Mouse (Mus musculus) MEL (cell line): ENCODE data around the gene Gak. TPM values are rescaled to one million over a fixed set of nuclear protein-coding genes. Genes with fewer than 3 reads are reported as not detected.

ENCODE experiments used
- DNase-seq: peaks from one replicate; pipeline ENCODE4 v3.0.0; 2011; ENCODE audit warnings: low read depth, low spot score
- H3K27ac ChIP-seq: 2 replicates; pipeline ENCODE4 v1.5.1; 2012; ENCODE audit warnings: low read depth, mild to moderate bottlenecking, control low read depth, low read length, moderate library complexity; ENCODE audit not compliant: control insufficient read depth
- H3K27me3 ChIP-seq, 2 experiments: fragments of 150-350 bp in 1 of 2; sonication (generic) in 1 of 2; 2 replicates each; pipeline ENCODE4 v1.6.1; 2012; ENCODE audit warnings: low read length in 2 of 2, mild to moderate bottlenecking in 2 of 2, improper control_type of control experiment in 1 of 2, moderate library complexity in 1 of 2; ENCODE audit not compliant: insufficient read depth in 2 of 2, control insufficient read depth in 1 of 2
- H3K36me3 ChIP-seq, 2 experiments: 2 replicates each; pipeline ENCODE4 v1.6.1; 2012 to 2014; ENCODE audit warnings: low read length in 2 of 2, improper control_type of control experiment in 1 of 2, inconsistent platforms in 1 of 2, mild to moderate bottlenecking in 1 of 2; ENCODE audit not compliant: insufficient read depth in 2 of 2, control insufficient read depth in 1 of 2
- H3K4me1 ChIP-seq, 2 experiments: fragments of 150-350 bp in 1 of 2; sonication (generic) in 1 of 2; 2 replicates each; pipeline ENCODE4 v1.6.1; 2012; ENCODE audit warnings: low read length in 2 of 2, improper control_type of control experiment in 1 of 2, mild to moderate bottlenecking in 1 of 2; ENCODE audit not compliant: insufficient read depth in 2 of 2, control insufficient read depth in 1 of 2
- H3K4me3 ChIP-seq, 2 experiments: fragments of 150-350 bp in 1 of 2; sonication (generic) in 1 of 2; 2 replicates each; pipeline ENCODE4 v1.5.1; 2012; ENCODE audit warnings: low read depth in 2 of 2, low read length in 2 of 2, mild to moderate bottlenecking in 2 of 2, moderate library complexity in 2 of 2, control low read depth in 1 of 2, improper control_type of control experiment in 1 of 2; ENCODE audit not compliant: control insufficient read depth in 1 of 2, insufficient read depth in 1 of 2
- H3K79me2 ChIP-seq: 2 replicates; pipeline ENCODE4 v1.6.1; 2012; ENCODE audit warnings: mild to moderate bottlenecking, low read length, moderate library complexity; ENCODE audit not compliant: control insufficient read depth, poor library complexity, insufficient read depth
- H3K9ac ChIP-seq: 2 replicates; pipeline ENCODE4 v1.6.1; 2012; ENCODE audit warnings: low read depth, mild to moderate bottlenecking, control low read depth, low read length, moderate library complexity; ENCODE audit not compliant: control insufficient read depth, poor library complexity, severe bottlenecking
- H3K9me3 ChIP-seq: fragments of 150-350 bp; sonication (generic); replicated peaks from 2 replicates; pipeline ENCODE4 v1.6.1; 2012; ENCODE audit warnings: mild to moderate bottlenecking, low read length, improper control_type of control experiment, moderate library complexity; ENCODE audit not compliant: insufficient read depth
- BHLHE40 ChIP-seq: IDR thresholded peaks from 2 replicates; pipeline ENCODE4 v1.6.1; 2012; ENCODE audit warnings: low read depth, mild to moderate bottlenecking, inconsistent platforms, low read length, improper control_type of control experiment, borderline replicate concordance
- CHD2 ChIP-seq: IDR thresholded peaks from 2 replicates; pipeline ENCODE4 v1.6.1; 2011; ENCODE audit warnings: low read length, improper control_type of control experiment
- E2F4 ChIP-seq: IDR thresholded peaks from 2 replicates; pipeline ENCODE4 v1.6.1; 2011; ENCODE audit warnings: low read depth, low read length, improper control_type of control experiment, borderline replicate concordance
- ELF1 ChIP-seq: IDR thresholded peaks from 2 replicates; pipeline ENCODE4 v1.6.1; 2014; ENCODE audit warnings: low read depth, mild to moderate bottlenecking, inconsistent platforms, low read length, improper control_type of control experiment, moderate library complexity
- EP300 ChIP-seq, 2 experiments: IDR thresholded peaks; 2 replicates each; pipeline ENCODE4 v1.6.1; 2011; ENCODE audit warnings: improper control_type of control experiment in 2 of 2, low read length in 2 of 2, low read depth in 1 of 2, mild to moderate bottlenecking in 1 of 2
- ETS1 ChIP-seq: IDR thresholded peaks from 2 replicates; pipeline ENCODE4 v1.6.1; 2012; ENCODE audit warnings: low read depth, mild to moderate bottlenecking, inconsistent platforms, low read length, improper control_type of control experiment, moderate library complexity
- GABPA ChIP-seq: IDR thresholded peaks from 2 replicates; pipeline ENCODE4 v1.6.1; 2012; ENCODE audit warnings: low read depth, mild to moderate bottlenecking, inconsistent platforms, low read length, improper control_type of control experiment, moderate library complexity
- GATA1 ChIP-seq: IDR thresholded peaks from 2 replicates; pipeline ENCODE4 v1.6.1; 2011; ENCODE audit warnings: low read depth, low read length, improper control_type of control experiment
- JUND ChIP-seq: IDR thresholded peaks from 2 replicates; pipeline ENCODE4 v1.6.1; 2011; ENCODE audit warnings: low read depth, mild to moderate bottlenecking, improper control_type of control experiment, low read length
- KAT2A ChIP-seq: conservative IDR thresholded peaks from 2 replicates; pipeline ENCODE4 v1.6.1; 2012; ENCODE audit warnings: low read depth, low read length, improper control_type of control experiment, inconsistent platforms
- MAFK ChIP-seq: IDR thresholded peaks from 2 replicates; pipeline ENCODE4 v1.6.1; 2011; ENCODE audit warnings: low read depth, mild to moderate bottlenecking, low read length, improper control_type of control experiment, borderline replicate concordance
- MAZ ChIP-seq: IDR thresholded peaks from 2 replicates; pipeline ENCODE4 v1.6.1; 2012; ENCODE audit warnings: low read depth, mild to moderate bottlenecking, inconsistent platforms, low read length, improper control_type of control experiment
- MXI1 ChIP-seq: IDR thresholded peaks from 2 replicates; pipeline ENCODE4 v1.6.1; 2011; ENCODE audit warnings: mild to moderate bottlenecking, low read depth, low read length, improper control_type of control experiment
- MYB ChIP-seq: IDR thresholded peaks from 2 replicates; pipeline ENCODE4 v1.6.1; 2011; ENCODE audit warnings: mild to moderate bottlenecking, low read depth, low read length, improper control_type of control experiment
- MYC ChIP-seq: IDR thresholded peaks from 2 replicates; pipeline ENCODE4 v1.6.1; 2011; ENCODE audit warnings: low read depth, mild to moderate bottlenecking, low read length, improper control_type of control experiment, moderate library complexity
- NRF1 ChIP-seq: IDR thresholded peaks from 2 replicates; pipeline ENCODE4 v1.6.1; 2014; ENCODE audit warnings: low read depth, mild to moderate bottlenecking, inconsistent platforms, low read length, improper control_type of control experiment, moderate library complexity; ENCODE audit not compliant: poor library complexity, insufficient read depth, severe bottlenecking
- POLR2A ChIP-seq, 2 experiments: IDR thresholded peaks; 2 replicates each; pipeline ENCODE4 v1.6.1; 2011 to 2012; ENCODE audit warnings: low read length in 2 of 2, mild to moderate bottlenecking in 2 of 2, control low read depth in 1 of 2, improper control_type of control experiment in 1 of 2, low read depth in 1 of 2, moderate library complexity in 1 of 2; ENCODE audit not compliant: control insufficient read depth in 1 of 2, insufficient read depth in 1 of 2, poor library complexity in 1 of 2
- POLR2AphosphoS2 ChIP-seq: IDR thresholded peaks from 2 replicates; pipeline ENCODE4 v1.6.1; 2011; ENCODE audit warnings: low read length, improper control_type of control experiment
- POLR2AphosphoS5 ChIP-seq: IDR thresholded peaks from 2 replicates; pipeline ENCODE4 v1.6.1; 2012; ENCODE audit warnings: low read depth, borderline replicate concordance, mild to moderate bottlenecking, inconsistent platforms, low read length, moderate library complexity, mixed read lengths
- RAD21 ChIP-seq: IDR thresholded peaks from 2 replicates; pipeline ENCODE4 v1.6.1; 2011; ENCODE audit warnings: mild to moderate bottlenecking, low read depth, low read length, improper control_type of control experiment
- SIN3A ChIP-seq: IDR thresholded peaks from 2 replicates; pipeline ENCODE4 v1.6.1; 2012; ENCODE audit warnings: low read length, improper control_type of control experiment, inconsistent platforms
- TCF12 ChIP-seq: IDR thresholded peaks from 2 replicates; pipeline ENCODE4 v1.6.1; 2014; ENCODE audit warnings: low read depth, mild to moderate bottlenecking, inconsistent platforms, low read length, improper control_type of control experiment, moderate library complexity
- UBTF ChIP-seq: IDR thresholded peaks from 2 replicates; pipeline ENCODE4 v1.6.1; 2012; ENCODE audit warnings: low read depth, mild to moderate bottlenecking, inconsistent platforms, low read length, improper control_type of control experiment, moderate library complexity, borderline replicate concordance; ENCODE audit not compliant: insufficient read depth
- USF1 ChIP-seq: IDR thresholded peaks from 2 replicates; pipeline ENCODE4 v1.6.1; 2014; ENCODE audit warnings: low read depth, mild to moderate bottlenecking, inconsistent platforms, low read length, improper control_type of control experiment, moderate library complexity
- USF2 ChIP-seq, 2 experiments: IDR thresholded peaks; 2 replicates each; pipeline ENCODE4 v1.6.1; 2011 to 2012; ENCODE audit warnings: improper control_type of control experiment in 2 of 2, low read length in 2 of 2, borderline replicate concordance in 1 of 2, inconsistent platforms in 1 of 2, low read depth in 1 of 2, mild to moderate bottlenecking in 1 of 2; ENCODE audit not compliant: insufficient read depth in 1 of 2
- ZC3H11A ChIP-seq: IDR thresholded peaks from 2 replicates; pipeline ENCODE4 v1.6.1; 2012; ENCODE audit warnings: low read depth, mild to moderate bottlenecking, inconsistent platforms, low read length, improper control_type of control experiment
- ZKSCAN1 ChIP-seq: IDR thresholded peaks from 2 replicates; pipeline ENCODE4 v1.6.1; 2012; ENCODE audit warnings: low read depth, mild to moderate bottlenecking, inconsistent platforms, low read length, improper control_type of control experiment, moderate library complexity
- ZNF384 ChIP-seq: IDR thresholded peaks from 2 replicates; pipeline ENCODE4 v1.6.1; 2012; ENCODE audit warnings: low read depth, mild to moderate bottlenecking, inconsistent platforms, low read length, improper control_type of control experiment
- polyA plus RNA-seq, 2 experiments: library from polyadenylated mRNA; stranded (reverse) in 1 of 2; unstranded in 1 of 2; fragments of >175 nt in 1 of 2; fragments of >200 nt in 1 of 2; gene quantifications; 2 replicates each; pipeline versions ENCODE4 v1.2.1 to v1.2.4; 2012; ENCODE audit warnings: low replicate concordance in 2 of 2, low read depth in 1 of 2; ENCODE audit not compliant: insufficient read length in 2 of 2, insufficient read depth in 1 of 2, missing spikeins in 1 of 2
- total RNA-seq: library from RNA; depleted of rRNA; stranded (reverse); fragments of 300-350 nt; gene quantifications from 2 replicates; pipeline ENCODE4 v1.2.3, GENCODE M21; 2012

Gak gene
- total and polyA plus RNA-seq, 3 experiments = 48.5 to 76.4 TPM; not detected in 1

DNA sequence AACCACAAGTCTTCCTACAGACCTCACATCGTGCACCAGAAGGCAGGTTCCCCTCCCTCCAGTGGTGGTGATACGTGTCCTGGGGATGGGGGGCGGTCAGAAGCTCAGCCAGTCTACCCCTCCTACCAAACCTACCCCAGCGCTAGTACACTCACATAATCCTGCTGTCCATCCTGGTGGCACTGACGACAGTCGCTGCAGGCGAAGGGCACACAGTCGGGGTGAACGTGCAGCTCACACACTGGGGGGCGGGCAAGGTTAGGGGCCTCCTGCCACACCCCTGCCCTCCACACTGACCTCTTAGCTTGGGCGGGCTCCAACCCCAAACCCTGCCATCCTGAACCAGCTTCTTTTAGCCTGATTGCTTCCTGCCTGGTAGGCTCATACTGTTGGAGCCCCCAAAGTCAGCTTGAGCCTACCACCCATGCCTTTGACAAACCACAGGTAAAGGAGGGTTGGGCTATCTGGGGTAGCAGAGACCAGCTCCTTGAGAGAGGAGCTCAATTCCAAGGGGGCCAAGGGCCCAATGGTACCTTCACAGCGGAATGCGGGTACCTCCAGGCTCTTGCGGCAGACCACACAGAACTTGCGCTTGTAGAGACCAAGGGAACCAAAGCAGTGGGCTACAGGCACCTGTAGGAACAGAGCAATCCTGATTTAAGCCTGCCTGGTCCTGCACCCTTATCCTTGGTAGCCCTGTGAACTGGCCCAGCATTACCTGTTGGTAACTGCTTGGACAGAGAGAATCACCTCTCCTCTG lies 26.5 kb upstream of the Gak start:
- Histone ChIP-seq H3K79me2 (peaks cover 13% of the 10 kb centered on the region), H3K36me3 (peaks cover 2% of the 10 kb centered on the region in 2 experiments; a peak in 2 of 4 replicates)
- TF ChIP-seq POLR2A (IDR thresholded peaks at IDR 0.05; ENCODE audit: control insufficient read depth in 1 of 2, insufficient read depth in 1 of 2, low read depth in 1 of 2, low read length in 2 of 2, poor library complexity in 1 of 2) = no peak
- no peak for TF ChIP-seq BHLHE40
- no peak for TF ChIP-seq POLR2AphosphoS5
- no peak for TF ChIP-seq E2F4
- TF ChIP-seq CHD2 = no peak
- no peak for TF ChIP-seq USF2 (IDR thresholded peaks at IDR 0.05; ENCODE audit: borderline replicate concordance in 1 of 2, insufficient read depth in 1 of 2, low read depth in 1 of 2, low read length in 2 of 2)
- TF ChIP-seq GATA1 = no peak
- no peak for TF ChIP-seq GABPA
- TF ChIP-seq ETS1 = no peak
- no peak for TF ChIP-seq MYB
- TF ChIP-seq RAD21 = no peak
- no peak for TF ChIP-seq MAFK
- TF ChIP-seq JUND = no peak
- TF ChIP-seq ZNF384 = no peak
- TF ChIP-seq TCF12 = no peak
- TF ChIP-seq KAT2A = no peak
- TF ChIP-seq SIN3A = no peak
- TF ChIP-seq MYC = no peak
- no peak for TF ChIP-seq POLR2AphosphoS2
- TF ChIP-seq UBTF = no peak

GRCm38 (mm10) chr5:108655381-108655780 lies 25.8 kb upstream of the Gak start:
- peaks cover 11% of the 10 kb centered on the region for H3K79me2 ChIP-seq
- peaks cover 2% of the 10 kb centered on the region in 2 experiments; a peak in 2 of 4 replicates for H3K36me3 ChIP-seq

More for the DNA sequence above, 26.5 kb upstream of the Gak start:
- no peaks in the 10 kb centered on the region for H3K27me3 ChIP-seq
- H3K4me3 ChIP-seq = no peak overlapping the region
- no peak for DNase-seq
- H3K9ac ChIP-seq = no peak overlapping the region
- H3K9me3 ChIP-seq = no peaks in the 10 kb centered on the region
- H3K4me1 ChIP-seq = peaks cover 0 to 12% of the 10 kb centered on the region in 2 experiments; a peak in 2 of 4 replicates
- no peak overlapping the region for H3K27ac ChIP-seq

More at GRCm38 (mm10) chr5:108655381-108655780, 25.8 kb upstream of the Gak start:
- H3K4me1 ChIP-seq = peaks cover 0 to 9% of the 10 kb centered on the region in 2 experiments; a peak in 2 of 4 replicates
- no peak for TF ChIP-seq POLR2AphosphoS5
- no peak for TF ChIP-seq MXI1
- no peak for TF ChIP-seq ZKSCAN1
- TF ChIP-seq SIN3A = no peak
- TF ChIP-seq KAT2A = no peak
- TF ChIP-seq USF2 (IDR thresholded peaks at IDR 0.05; ENCODE audit: borderline replicate concordance in 1 of 2, insufficient read depth in 1 of 2, low read depth in 1 of 2, low read length in 2 of 2) = no peak
- TF ChIP-seq NRF1 = no peak
- TF ChIP-seq MAFK = no peak
- TF ChIP-seq GABPA = no peak
- TF ChIP-seq ZC3H11A = no peak
- no peak for TF ChIP-seq MYB
- no peak for TF ChIP-seq EP300 (IDR thresholded peaks at IDR 0.05; ENCODE audit: low read depth in 1 of 2, low read length in 2 of 2)
- no peak for TF ChIP-seq USF1
- TF ChIP-seq BHLHE40 = no peak
- no peak for TF ChIP-seq ELF1
- TF ChIP-seq RAD21 = no peak
- no peak for TF ChIP-seq JUND
- no peak for TF ChIP-seq GATA1
- TF ChIP-seq MAZ = no peak
- H3K9me3 ChIP-seq = no peaks in the 10 kb centered on the region
- H3K27ac ChIP-seq = no peak overlapping the region
- H3K27me3 ChIP-seq = no peaks in the 10 kb centered on the region
- no peak overlapping the region for H3K9ac ChIP-seq
- H3K4me3 ChIP-seq = no peak overlapping the region
- no peak for DNase-seq
